Mouse (Mus musculus): Measurements from ENCODE around the gene Amotl2.

Gene Amotl2

DNA sequence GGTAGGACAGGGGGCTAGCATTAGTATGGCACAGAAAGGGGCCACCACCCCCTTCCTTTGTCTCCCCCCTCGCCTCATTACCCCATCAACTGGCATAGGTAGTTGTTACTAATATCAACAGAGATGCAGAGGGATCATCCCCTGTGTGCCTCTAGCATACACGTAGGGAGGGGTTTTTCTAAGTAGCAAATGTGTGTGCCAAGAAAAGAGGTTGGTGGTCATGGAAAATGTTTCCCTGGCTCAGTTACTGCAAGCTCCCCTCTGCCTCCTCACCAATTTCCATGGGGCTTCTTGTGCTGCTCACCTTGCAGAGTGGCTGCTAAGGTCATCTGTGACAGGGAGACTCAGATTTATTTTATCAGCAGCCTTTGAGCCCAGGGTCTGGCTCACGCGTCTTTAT is 2.6 kb downstream of the Amotl2 start:
- no peak for DNase-seq (ENCODE audit: low spot score in 2 of 2)

- DNase-seq (ENCODE audit: low spot score in 2 of 2), result no peak
Observed at GRCm38 (mm10) chr9:102719936-102720566, 3.6 kb downstream of the Amotl2 start.

- no peak for DNase-seq (ENCODE audit: low spot score in 2 of 2)
Observed at GRCm38 (mm10) chr9:102720567-102721167, 4.2 kb downstream of the Amotl2 start.

DNA sequence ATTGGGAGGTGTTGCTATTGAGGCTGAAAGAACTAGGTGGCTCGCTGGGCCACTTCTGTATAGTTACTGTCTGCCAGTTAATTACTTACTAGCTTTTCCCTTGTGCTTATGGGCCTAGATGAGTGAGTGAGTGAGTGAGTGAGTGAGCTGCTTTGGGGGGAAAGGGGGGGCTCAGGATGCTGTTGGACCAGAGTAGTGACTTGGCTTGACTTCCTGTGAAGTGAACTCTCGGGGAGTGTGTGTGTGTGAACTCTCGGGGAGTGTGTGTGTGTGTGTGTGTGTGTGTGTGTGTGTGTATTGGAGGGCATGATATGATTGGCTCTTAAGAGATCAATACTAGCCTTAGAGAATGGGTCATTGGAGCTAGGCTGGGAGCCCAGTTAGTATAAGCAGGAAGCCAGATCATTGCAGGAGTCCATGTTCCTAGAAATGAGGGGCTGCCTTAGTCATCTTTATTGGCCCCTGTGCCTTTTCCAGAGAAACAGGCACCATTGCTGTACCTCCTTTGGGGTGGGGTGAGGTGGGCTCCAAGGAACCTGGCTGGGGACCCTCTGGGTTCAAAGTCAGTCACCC is 5.0 kb downstream of the Amotl2 start:
- DNase-seq (ENCODE audit: low spot score in 2 of 2), result no peak

DNA sequence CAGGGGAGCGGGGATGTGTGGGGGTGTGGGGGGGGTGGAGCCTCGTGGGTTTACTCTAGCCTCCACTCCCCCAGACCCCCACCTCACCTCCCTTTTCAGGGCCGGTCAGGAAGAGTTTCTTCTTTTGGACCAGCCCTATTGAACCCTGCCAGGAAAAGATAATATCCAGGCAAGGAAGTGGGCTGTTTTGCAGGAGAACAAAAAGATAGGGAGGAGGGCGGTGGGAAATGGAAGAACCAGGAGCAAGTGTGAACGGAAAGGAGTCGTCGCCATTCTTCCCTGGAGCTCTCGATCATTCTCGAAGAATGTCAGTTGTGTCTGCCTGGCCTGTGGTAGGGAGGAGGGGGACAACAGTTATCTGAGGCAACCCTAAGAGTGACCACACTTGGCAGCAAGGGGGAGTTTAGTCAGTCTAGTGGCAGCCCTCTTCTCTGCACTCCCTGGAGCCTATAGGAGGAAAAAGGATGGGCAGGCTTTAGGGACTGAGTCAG is 5.6 kb downstream of the Amotl2 start:
- no peak for DNase-seq (ENCODE audit: low spot score in 2 of 2)

DNA sequence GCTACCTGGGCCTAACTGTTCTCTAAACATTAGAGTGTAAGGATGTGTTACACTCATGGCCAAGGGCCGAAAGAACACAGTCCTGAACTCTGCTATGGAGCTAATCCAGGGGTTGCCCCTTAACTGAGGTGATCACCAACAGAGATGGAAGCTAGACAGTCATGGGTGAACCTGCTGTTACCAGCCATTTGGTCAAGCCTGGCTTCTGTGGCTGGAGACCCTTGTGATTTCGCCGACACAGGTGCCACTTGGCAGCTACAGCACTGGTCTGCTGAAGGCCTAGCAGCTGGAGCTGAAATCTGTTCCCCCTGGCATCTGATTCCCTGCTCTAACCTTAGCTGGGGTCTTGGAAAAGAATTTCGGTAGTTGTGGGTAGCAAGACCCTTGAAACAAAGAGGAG is 6.3 kb downstream of the Amotl2 start:
- DNase-seq (ENCODE audit: low spot score in 2 of 2), result no peak

- DNase-seq (ENCODE audit: low spot score in 2 of 2), result no peak
Observed at GRCm38 (mm10) chr9:102723241-102723709, 6.8 kb downstream of the Amotl2 start.

- DNase-seq (ENCODE audit: low spot score in 2 of 2), result peak; percentile 86 to 92
Observed at GRCm38 (mm10) chr9:102723990-102724461, 7.6 kb downstream of the Amotl2 start.

DNA sequence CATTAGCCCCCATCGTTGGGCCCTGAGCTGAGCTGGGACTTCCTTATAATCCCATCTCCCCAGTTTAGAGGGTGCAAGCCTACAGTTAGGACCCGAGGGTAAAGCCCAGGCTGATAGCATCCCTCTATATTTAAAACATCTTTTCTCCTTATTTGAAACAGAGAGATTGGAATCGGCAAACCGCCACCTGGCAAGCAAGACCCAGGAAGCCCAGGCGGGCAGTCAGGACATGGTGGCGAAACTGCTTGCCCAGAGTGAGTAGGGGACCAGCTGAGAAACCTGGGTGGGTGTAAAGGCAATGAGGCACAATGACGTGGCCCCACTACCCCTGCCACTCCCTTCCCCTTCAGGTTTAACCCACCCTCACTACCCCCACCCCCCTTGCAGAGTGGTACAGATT is 8.5 kb downstream of the Amotl2 start:
- no peak for DNase-seq (ENCODE audit: low spot score in 2 of 2)

GRCm38 (mm10) chr9:102725958-102726654 is 9.6 kb downstream of the Amotl2 start:
- peak; percentile 78 to 84 for DNase-seq (ENCODE audit: low spot score in 2 of 2)

GRCm38 (mm10) chr9:102726811-102727210 is 10.3 kb downstream of the Amotl2 start:
- DNase-seq (ENCODE audit: low spot score in 2 of 2), result no peak

- DNase-seq (ENCODE audit: low spot score in 2 of 2), result no peak
Observed at GRCm38 (mm10) chr9:102727662-102728468, 11.4 kb downstream of the Amotl2 start.

DNA sequence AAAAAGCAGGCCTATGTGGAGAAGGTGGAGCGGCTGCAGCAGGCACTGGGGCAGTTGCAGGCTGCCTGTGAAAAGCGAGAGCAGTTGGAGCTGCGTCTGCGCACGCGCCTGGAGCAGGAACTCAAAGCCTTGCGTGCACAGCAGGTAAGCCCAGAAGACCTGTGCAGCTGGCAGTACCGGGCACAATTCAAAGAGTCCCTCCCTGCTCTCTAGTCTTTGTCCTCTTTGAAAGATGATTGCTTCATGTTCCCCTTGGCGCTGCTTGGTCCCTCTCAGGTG is 11.9 kb downstream of the Amotl2 start:
- DNase-seq (ENCODE audit: low spot score in 2 of 2), result no peak

DNA sequence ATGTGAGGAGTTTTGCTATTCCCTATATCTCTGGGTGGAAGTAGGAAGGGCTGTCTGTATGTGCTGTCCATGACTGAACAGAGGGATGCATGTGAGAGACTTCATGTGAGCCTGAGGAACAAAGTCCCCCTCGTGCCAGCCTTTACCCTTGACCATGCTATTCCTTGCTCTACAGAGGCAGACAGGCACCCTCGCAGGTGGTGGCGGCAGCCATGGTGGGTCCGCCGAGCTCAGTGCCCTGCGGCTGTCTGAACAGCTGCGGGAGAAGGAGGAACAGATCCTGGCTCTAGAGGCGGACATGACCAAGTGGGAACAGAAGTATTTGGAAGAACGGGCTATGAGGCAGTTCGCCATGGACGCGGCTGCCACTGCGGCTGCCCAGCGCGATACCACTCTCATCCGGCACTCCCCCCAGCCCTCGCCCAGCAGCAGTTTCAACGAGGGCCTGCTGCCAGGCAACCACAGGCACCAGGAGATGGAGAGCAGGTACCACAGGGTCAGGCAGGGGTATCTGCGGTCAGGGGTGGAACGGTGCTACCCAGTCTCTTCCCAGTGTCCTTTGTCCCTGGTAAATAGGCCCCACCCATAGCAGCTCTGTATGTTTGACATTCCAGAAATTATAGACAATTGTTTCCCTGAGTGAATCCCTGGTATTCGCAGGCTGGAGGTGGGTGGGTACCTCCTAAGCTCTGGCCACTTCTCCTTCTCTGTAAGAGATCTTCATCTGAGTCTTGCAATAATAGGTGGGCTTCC is 12.8 kb downstream of the Amotl2 start:
- DNase-seq (ENCODE audit: low spot score in 2 of 2), result no peak

DNA sequence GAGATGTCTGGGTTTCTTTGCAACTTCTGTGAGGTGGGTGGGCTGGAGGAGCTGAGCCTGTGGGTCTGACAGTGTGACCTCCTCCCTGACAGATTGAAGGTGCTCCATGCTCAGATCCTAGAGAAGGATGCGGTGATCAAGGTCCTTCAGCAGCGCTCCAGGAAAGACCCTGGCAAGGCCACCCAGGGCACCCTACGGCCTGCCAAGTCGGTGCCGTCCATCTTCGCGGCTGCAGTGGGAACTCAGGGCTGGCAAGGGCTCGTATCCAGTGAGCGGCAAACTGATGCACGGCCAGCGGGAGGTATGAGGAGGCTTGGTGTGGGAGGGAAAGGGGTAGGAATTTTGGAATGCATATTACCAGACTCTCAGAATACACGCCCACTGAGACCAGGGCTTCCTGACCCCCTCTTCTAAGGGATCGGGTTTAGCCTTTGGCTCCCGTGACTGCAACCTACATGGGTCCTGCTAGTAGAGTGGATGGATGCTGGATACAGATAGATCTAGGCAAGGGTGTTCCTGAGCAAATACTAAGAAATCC is 13.5 kb downstream of the Amotl2 start:
- DNase-seq (ENCODE audit: low spot score in 2 of 2), result no peak

DNA sequence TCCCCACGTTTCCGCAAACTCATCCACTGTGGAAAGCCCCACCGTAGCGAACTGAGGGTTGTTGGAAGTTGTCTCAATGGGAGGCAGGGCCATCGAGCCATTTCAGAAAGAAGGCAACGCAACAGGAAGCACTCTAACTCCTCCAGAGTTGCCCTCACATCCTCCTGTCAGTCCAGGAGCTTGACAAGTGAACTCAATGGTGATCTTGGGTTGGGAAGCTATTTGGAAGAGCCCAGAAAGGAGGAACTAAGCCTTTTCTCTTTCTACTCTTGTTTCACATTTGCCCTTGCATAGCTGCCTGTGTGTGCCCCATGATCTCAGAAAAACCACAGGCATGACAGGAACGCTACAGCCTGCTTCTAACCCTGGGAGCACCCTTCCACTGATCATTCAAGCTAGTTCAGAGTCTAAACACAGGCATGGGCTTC is 14.6 kb downstream of the Amotl2 start:
- DNase-seq (ENCODE audit: low spot score in 2 of 2), result no peak

GRCm38 (mm10) chr9:102731574-102732175 is 15.2 kb downstream of the Amotl2 start:
- DNase-seq (ENCODE audit: low spot score in 2 of 2), result no peak

GRCm38 (mm10) chr9:102732326-102732865 is 15.9 kb downstream of the Amotl2 start:
- DNase-seq (ENCODE audit: low spot score in 2 of 2), result no peak

DNA sequence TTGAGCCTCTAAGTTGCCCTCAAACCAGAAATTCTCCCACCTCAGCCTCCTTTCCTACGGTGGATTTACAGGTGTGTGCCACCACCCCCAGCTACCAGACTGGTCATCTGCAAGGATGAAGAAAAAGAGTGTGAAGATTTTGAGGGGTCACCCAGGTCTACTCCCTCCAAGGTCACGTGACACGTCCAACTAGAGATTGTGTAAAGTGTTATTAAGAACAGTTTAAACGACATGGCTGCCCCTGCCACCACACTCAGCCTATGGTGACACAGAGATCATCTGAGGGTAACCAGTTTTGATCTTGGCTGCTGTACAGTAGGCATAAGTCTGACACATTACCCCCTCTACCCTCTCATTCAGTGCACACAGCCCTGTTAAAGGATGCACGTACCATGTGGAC is 17.0 kb downstream of the Amotl2 start:
- DNase-seq (ENCODE audit: low spot score in 2 of 2), result no peak
